Mouse (Mus musculus) midbrain, postnatal 0 days (tissue): ENCODE results near the gene Gsap. TPM values are rescaled to one million over a fixed set of nuclear protein-coding genes. Genes with fewer than 3 reads are reported as not detected.
A peak's percentile ranks its signal among the peaks of the same experiment; 100 is the strongest.

Source experiments
- ATAC-seq: fragments of 200-750 bp; cut with Nextera tagmentation; 2 replicates; pipeline ENCODE4 v1.8.0; 2017; ENCODE audit warnings: moderate number of reproducible peaks, mild to moderate bottlenecking, moderate TSS enrichment, moderate library complexity; ENCODE audit not compliant: low FRiP score
- DNase-seq: peaks from one replicate; pipeline ENCODE4 v3.0.0-alpha.2; 2015; ENCODE audit warnings: low spot score
- H3K27ac ChIP-seq: fragments of 300-500 bp; sonication (generic); 2 replicates; pipeline ENCODE4 v1.5.1; 2014; ENCODE audit warnings: low read depth, mild to moderate bottlenecking, low read length, mixed read lengths
- H3K27me3 ChIP-seq: fragments of 300-500 bp; sonication (generic); 2 replicates; pipeline ENCODE4 v1.6.1; 2014; ENCODE audit warnings: low read length, control low read depth, mixed read lengths; ENCODE audit not compliant: insufficient read depth
- H3K36me3 ChIP-seq: fragments of 300-500 bp; sonication (generic); 2 replicates; pipeline ENCODE4 v1.6.1; 2014; ENCODE audit warnings: low read length, control low read depth, mixed read lengths; ENCODE audit not compliant: insufficient read depth
- H3K4me1 ChIP-seq: fragments of 300-500 bp; sonication (generic); 2 replicates; pipeline ENCODE4 v1.6.1; 2014; ENCODE audit warnings: mild to moderate bottlenecking, control low read depth, antibody characterized with exemption, low read length, mixed read lengths; ENCODE audit not compliant: insufficient read depth
- H3K4me2 ChIP-seq: fragments of 300-500 bp; sonication (generic); 2 replicates; pipeline ENCODE4 v1.6.1; 2014; ENCODE audit warnings: low read depth, mild to moderate bottlenecking, low read length, mixed read lengths; ENCODE audit not compliant: poor library complexity, severe bottlenecking
- H3K4me3 ChIP-seq: fragments of 300-500 bp; sonication (generic); 2 replicates; pipeline ENCODE4 v1.5.1; 2014; ENCODE audit warnings: low read depth, mild to moderate bottlenecking, low read length, moderate library complexity
- H3K9ac ChIP-seq: fragments of 300-500 bp; sonication (generic); replicated peaks from 2 replicates; pipeline ENCODE4 v1.6.1; 2014; ENCODE audit warnings: mild to moderate bottlenecking, low read length, moderate library complexity, mixed read lengths; ENCODE audit not compliant: poor library complexity, severe bottlenecking
- H3K9me3 ChIP-seq: fragments of 300-500 bp; sonication (generic); 2 replicates; pipeline ENCODE4 v1.6.1; 2016; ENCODE audit warnings: low read length, control low read depth
- CTCF ChIP-seq: IDR thresholded peaks from 2 replicates; pipeline ENCODE4 v1.5.1; 2016; ENCODE audit warnings: antibody characterized with exemption, mild to moderate bottlenecking
- WGBS: fragments of 180-500 bp; shearing (Covaris S2); extraction: QIAGEN DNeasy Blood & Tissue Kit; methylation state at CpG from one replicate; pipeline ENCODE4 v1.1.7; 2014; 5-methylcytosine and 5-hydroxymethylcytosine counted together
- polyA plus RNA-seq: library from polyadenylated mRNA; unstranded; fragments of >200 nt; fragmentation: Nextera tagmentation; extraction: Ambion mirVana; gene quantifications from 2 replicates; pipeline ENCODE4 v1.2.1, GENCODE M21; 2015
- total RNA-seq: library from RNA; depleted of rRNA; stranded (reverse); fragments of >200 nt; gene quantifications from 2 replicates; pipeline ENCODE4 v1.2.3, GENCODE M21; 2014

The Gsap gene
- total and polyA plus RNA-seq, 2 experiments from 2014 or later: 5.3 to 7.2 TPM

GRCm38 (mm10) chr5:21163421-21163820 is 22.6 kb upstream of the Gsap start:
- TF ChIP-seq CTCF: no peak
- no peaks in the 10 kb centered on the region for H3K9me3 ChIP-seq
- H3K36me3 ChIP-seq: no peaks in the 10 kb centered on the region
- WGBS: 82% methylated on average over 3 of the region's 3 CpGs
- no peak for ATAC-seq
- H3K9ac ChIP-seq: no peak overlapping the region
- no peaks in the 10 kb centered on the region for H3K4me1 ChIP-seq
- DNase-seq: no peak
- H3K4me2 ChIP-seq: no peak overlapping the region
- H3K27ac ChIP-seq: no peak overlapping the region
- H3K27me3 ChIP-seq: no peaks in the 10 kb centered on the region
- no peak overlapping the region for H3K4me3 ChIP-seq

- H3K4me3 ChIP-seq: no peak overlapping the region
- H3K4me1 ChIP-seq: 0 out of 2 replicates have a peak, but pooled peaks cover 5% of the 10 kb centered on the region
- no peaks in the 10 kb centered on the region for H3K27me3 ChIP-seq
- ATAC-seq: 0 out of 2 replicates have a peak, but pooled peaks have one; percentile 64
- H3K36me3 ChIP-seq: no peaks in the 10 kb centered on the region
- 0 out of 2 replicates have a peak overlapping the region, but pooled peaks have one; percentile 13 for H3K27ac ChIP-seq
- TF ChIP-seq CTCF: no peak
- H3K9me3 ChIP-seq: no peaks in the 10 kb centered on the region
- H3K9ac ChIP-seq: no peak overlapping the region
- no peak overlapping the region for H3K4me2 ChIP-seq
- WGBS: 30% methylated on average over 8 of the region's 8 CpGs
- peak; percentile 78 for DNase-seq
Measured at GRCm38 (mm10) chr5:21168689-21169345, 17.2 kb upstream of the Gsap start.

GRCm38 (mm10) chr5:21169346-21169745 is 16.7 kb upstream of the Gsap start:
- Histone ChIP-seq H3K36me3 (no peaks in the 10 kb centered on the region), H3K27me3 (no peaks in the 10 kb centered on the region), H3K9me3 (no peaks in the 10 kb centered on the region), H3K27ac (0 out of 2 replicates have a peak overlapping the region, but pooled peaks have one; percentile 27), H3K9ac (no peak overlapping the region), H3K4me1 (0 out of 2 replicates have a peak, but pooled peaks cover 5% of the 10 kb centered on the region), H3K4me3 (no peak overlapping the region), H3K4me2 (no peak overlapping the region)
- TF ChIP-seq CTCF: no peak
- peak; percentile 1; the same call in 1 of the 2 replicates for ATAC-seq
- DNase-seq: no peak
- 32% methylated on average over 3 of the region's 3 CpGs for WGBS

DNA sequence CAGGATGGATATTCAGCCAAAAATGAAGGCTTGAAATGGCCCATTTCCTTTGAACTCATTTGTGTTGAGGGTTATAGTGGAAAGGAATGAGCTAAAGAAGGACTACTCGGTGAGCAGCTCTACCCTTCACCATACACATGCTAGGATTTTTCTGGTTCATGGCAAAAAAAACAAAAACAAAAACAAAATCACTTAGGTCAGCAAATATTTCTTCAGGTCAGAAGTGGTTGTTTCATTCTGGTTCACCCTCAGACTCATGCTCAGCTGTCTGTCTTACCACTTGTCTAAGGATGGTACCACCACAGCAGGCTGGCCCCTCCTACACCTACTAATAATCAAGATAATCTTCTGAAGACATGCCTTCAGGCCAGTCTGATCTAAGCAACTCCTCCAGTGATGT is 16.2 kb upstream of the Gsap start:
- H3K4me2 ChIP-seq: no peak overlapping the region
- TF ChIP-seq CTCF: no peak
- H3K4me1 ChIP-seq: 0 out of 2 replicates have a peak, but pooled peaks cover 5% of the 10 kb centered on the region
- no peaks in the 10 kb centered on the region for H3K27me3 ChIP-seq
- no peak for DNase-seq
- H3K27ac ChIP-seq: no peak overlapping the region
- no peaks in the 10 kb centered on the region for H3K36me3 ChIP-seq
- no peak overlapping the region for H3K4me3 ChIP-seq
- ATAC-seq: no peak
- H3K9ac ChIP-seq: no peak overlapping the region
- WGBS: 81% methylated on average over 1 of the region's 1 CpGs
- no peaks in the 10 kb centered on the region for H3K9me3 ChIP-seq

DNA sequence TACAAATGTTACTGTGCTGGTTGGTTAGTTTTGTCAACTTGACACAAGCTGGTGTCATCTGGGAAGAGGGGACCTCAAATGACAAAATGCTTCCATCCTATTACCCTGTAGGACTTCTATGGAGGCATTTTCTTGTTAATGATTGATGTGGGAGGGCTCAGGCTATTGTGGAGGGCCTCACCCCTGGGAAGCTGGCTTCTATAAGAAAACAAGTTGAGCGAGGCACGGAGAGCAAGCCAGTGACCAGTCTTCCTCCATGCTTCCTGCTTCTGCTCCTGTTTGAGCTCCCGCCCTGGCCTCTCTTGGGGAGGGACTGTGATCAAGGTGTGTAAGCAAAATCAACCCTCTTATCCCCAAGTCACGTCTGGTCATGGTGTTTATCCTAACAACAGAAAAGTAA is 15.6 kb upstream of the Gsap start:
- Histone ChIP-seq H3K9ac (no peak overlapping the region), H3K9me3 (no peaks in the 10 kb centered on the region), H3K36me3 (no peaks in the 10 kb centered on the region), H3K4me3 (no peak overlapping the region), H3K27ac (no peak overlapping the region), H3K4me2 (no peak overlapping the region), H3K4me1 (0 out of 2 replicates have a peak, but pooled peaks cover 7% of the 10 kb centered on the region), H3K27me3 (no peaks in the 10 kb centered on the region)
- TF ChIP-seq CTCF: no peak
- DNase-seq: no peak
- WGBS: 48% methylated on average over 4 of the region's 4 CpGs
- ATAC-seq: no peak

DNA sequence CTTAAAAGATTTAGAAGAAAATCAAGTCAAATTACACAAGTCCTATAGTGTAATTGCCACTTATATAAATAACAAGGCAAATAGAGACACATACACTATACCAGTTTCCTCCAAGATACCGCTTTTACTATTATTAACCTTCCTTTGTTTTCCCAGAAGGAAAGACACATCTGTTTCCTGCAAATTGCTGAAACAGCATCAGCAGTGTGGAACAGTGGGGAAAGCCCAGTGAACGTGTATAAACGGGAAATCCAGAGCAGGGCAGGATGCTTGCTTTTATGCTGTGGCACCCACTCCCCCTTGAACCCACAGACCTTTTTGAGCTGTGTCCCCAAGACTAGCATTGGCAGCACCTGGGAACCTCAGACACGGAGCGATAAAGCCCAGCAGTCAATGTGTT is 15.2 kb upstream of the Gsap start:
- ATAC-seq (no peak), DNase-seq (peak; percentile 15)
- H3K9ac ChIP-seq: no peak overlapping the region
- TF ChIP-seq CTCF: no peak
- H3K4me3 ChIP-seq: no peak overlapping the region
- 48% methylated on average over 5 of the region's 5 CpGs for WGBS
- no peak overlapping the region for H3K4me2 ChIP-seq
- 0 out of 2 replicates have a peak, but pooled peaks cover 8% of the 10 kb centered on the region for H3K4me1 ChIP-seq
- no peaks in the 10 kb centered on the region for H3K36me3 ChIP-seq
- no peaks in the 10 kb centered on the region for H3K9me3 ChIP-seq
- no peaks in the 10 kb centered on the region for H3K27me3 ChIP-seq
- no peak overlapping the region for H3K27ac ChIP-seq
